Mouse (Mus musculus) liver, adult 2 months (tissue): ENCODE data around the gene Slco6d1.

Experiments
- CTCF ChIP-seq: fragments of 200-500 bp; IDR thresholded peaks from 2 replicates; pipeline ENCODE4 v1.5.1; 2011; ENCODE audit warnings: low read depth, low read length, control low read depth
- POLR2A ChIP-seq: fragments of 200-500 bp; IDR thresholded peaks from 2 replicates; pipeline ENCODE4 v1.6.1; 2011; ENCODE audit warnings: low read length, control low read depth; ENCODE audit not compliant: insufficient read depth; ENCODE audit errors: extremely low read depth

DNA sequence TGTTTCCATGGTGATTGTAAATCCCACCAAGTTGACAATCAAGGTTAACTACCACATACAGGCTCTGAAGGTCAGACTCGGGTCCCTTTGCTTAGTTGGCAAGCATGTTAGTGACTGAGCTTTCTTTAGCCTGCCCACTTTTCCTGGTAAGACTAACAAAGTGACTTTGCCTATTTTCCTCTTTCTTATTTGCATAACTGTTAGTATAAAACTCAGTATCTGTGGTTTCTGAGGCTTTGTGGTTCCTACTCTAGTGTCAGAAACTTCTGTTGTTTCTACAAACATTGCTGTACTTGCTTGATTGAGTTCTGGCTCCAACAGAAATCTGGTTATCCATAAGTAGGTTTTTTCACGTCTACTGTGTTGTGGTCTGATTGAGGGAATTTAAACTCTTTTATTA is 124.4 kb downstream of the Slco6d1 start:
- no peak for TF ChIP-seq CTCF
- TF ChIP-seq POLR2A: no peak
